Mouse (Mus musculus) heart, adult 11 months (tissue): ENCODE data around the gene Lpin2.

Experiments used
- DNase-seq: peaks from one replicate; pipeline ENCODE4 v3.0.0; 2022

The Lpin2 gene

DNA sequence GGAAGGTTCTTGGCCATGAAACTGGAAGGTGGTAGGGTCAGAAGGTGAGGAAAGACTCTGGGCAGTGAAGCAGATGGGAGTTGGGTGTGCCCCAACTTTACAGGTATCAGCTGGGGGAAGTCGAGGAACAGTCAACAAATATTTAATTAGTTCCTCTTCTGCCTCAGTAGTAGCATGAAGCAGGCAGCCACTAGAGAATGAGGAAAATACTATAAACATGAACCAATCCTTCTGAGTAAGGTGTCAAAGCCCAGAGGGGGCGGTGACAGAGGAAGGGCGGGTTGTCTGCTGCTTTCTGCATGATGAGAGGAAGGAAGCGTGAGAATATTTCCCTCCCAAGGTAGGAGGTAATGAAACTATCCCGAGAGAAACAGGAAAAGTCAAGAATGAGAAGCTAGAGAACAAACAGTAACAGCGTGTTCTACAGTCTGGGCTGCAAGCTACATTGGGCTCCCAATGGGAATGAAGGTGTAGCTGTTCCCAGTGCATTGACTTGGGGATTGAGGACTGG lies at the start of gene Lpin2:
TSS of gene Lpin2 (plus strand) at position 350 of the 511 bp plus-strand sequence.
- DNase-seq: peak; percentile 98

DNA sequence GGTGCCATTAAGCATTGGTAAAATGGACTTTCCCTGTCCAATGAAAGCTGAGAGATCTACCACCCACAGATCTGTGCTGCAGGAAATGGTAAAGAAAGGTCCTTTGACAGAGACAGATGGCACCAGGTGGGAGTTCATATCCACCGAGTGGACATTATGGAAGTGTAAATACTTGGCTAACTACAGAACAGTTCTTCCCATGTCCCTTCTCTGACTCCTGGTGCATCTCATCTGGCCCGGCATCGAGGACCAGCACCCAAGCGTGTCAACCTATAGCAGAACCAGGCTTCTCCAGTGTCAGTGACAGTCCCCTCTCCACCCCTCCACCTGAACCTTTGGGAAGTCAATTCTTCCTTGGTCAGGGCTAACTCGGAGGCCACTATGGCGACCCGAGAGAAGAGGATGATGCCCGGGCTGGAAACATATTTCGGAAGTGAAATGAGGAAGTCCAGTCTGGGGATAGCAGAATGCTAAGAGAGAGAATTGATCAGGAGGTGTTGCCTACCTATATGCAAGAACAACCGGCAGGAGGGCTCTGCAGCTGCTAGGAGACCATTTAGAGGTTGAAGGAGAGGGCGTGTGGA lies 49.4 kb upstream of the Lpin2 start:
- DNase-seq: peak; percentile 86

DNA sequence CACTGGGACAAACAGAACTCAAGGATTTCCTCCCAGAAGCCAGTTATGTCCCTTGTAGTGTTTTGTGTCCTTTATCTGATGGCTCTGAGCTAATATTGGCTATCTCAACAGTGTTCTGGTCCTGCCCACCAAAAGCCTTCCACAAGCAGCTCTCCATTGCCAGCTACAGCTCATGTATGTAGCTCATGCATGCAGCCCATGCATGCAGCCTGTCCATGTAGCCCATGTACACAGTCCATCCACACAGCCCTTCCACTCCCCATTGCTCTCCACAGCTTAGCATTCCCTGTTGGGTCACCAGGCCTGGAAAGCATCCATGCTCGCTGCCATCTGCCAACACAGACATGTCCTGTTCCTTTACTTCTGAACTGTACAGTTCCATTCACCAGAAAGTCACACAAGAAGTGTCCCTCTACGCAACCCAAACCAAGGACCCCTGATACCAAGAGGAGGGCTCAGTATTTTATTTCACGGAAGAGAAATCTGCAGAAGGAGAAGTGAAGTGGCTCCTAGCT lies 47.9 kb upstream of the Lpin2 start:
- peak; percentile 92 for DNase-seq

DNA sequence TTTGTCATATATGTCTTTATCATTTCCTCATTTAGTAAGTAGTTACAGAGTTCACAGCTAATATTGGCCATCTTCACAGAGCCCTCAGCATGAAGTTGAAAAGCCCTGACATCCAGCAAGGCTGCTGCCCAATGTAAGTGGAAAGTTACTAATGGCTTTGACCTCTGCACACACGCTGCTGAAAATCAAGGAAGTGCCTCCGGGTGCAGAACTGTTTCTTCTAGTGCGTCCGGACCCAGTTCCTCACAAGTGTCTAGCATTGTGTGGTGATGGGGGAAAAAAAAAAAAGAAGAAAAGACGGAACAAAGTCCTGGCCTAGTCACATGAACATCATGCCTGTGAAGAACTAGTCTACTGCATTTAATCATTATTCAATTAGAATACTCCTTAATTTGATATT lies 47.3 kb upstream of the Lpin2 start:
- peak; percentile 97 for DNase-seq

DNA sequence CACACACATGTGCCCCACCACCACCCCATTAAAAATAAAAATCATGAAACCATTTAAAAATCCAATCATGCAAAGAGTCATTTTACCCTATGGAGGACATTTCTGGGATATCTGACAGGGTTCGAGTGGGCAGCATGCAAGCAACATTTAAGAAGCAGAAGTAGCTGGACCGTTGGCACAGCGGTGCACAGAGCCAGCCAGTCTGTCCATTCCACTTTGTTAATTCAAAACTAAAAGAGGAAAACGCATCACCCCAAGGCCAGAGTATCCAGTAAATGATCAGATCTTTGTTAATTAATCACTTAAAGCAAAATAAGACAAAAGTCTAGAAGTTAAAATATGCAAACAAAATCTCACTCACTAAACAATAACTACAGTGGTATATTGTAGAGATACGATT lies 46.5 kb upstream of the Lpin2 start:
- DNase-seq: peak; percentile 77

DNA sequence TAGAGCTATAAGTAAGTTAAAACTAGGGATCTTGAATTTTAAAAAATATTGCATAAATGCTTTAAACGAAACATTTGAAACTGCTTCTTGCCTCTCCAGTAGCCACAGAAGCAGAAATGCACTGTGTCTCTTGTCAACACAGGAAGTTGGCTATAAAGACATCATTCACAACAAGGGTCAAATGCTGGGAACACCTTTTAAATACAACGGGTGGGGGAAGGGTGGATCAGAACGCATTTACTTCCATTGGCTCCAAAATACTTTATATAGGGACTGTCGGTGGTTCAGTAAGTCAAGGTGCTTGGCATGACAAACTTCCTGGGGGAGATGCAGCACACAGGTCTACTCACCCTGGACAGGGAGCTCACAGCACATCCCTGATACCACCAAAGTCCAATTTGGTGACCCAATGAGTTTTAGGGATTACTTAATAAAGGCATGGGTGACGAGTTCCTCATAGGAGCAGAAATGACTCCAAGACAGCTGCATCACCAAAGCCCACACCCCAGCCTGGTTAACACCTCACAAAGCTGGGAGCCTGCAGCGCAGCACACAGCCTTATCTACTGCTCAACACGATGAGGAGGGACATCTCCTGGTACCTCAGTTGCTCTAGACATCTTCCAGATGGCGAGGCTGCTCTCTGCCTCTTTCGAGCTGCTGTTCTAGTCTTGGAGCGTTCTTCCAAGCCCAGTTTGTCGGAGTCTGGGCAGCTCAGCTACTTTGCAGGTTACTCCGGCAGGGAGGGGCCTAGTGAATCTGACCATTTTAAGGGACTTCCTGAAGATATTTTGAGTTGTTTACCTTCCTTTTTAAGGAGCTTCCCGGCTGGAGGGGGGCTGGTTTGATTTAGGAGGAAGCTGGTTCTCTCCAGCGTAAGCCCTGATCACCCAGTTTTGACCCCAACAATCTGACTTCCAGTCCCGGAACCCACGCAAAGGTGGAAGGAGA lies 45.7 kb upstream of the Lpin2 start:
- peak; percentile 89 for DNase-seq

DNA sequence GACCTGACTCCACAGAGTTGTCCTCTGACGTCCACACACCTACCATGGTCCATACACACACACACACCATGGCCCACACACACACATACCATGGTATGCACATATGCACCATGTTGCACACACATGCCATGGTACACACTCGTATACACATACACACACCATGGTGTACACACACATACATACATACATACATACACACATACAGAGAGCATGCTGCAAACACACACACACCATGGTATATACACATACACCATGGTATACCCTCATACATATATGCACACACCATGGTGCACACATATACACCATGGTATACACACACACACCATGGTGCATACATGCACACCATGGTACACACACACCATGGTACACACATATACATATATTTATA lies 45.0 kb upstream of the Lpin2 start:
- no peak for DNase-seq

DNA sequence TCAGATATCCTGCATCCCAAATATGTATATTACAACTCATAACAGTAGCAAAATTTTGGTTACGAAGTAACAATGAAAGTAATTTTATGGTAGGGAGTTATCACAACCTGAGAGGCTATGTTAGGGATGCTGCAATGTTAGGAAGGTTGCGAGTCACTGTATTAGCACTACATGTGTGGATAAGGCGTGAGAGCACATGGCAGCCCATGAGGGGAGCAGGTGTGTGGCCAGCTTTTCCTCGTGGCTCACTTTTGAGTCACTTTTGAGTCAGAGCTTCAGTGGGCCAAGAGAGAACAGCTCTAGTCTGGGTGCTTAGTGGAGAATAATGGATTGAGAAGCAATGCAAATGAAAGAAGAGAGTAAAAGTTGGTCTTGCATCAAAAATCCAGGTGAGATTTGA lies 40.3 kb upstream of the Lpin2 start:
- peak; percentile 39 for DNase-seq

DNA sequence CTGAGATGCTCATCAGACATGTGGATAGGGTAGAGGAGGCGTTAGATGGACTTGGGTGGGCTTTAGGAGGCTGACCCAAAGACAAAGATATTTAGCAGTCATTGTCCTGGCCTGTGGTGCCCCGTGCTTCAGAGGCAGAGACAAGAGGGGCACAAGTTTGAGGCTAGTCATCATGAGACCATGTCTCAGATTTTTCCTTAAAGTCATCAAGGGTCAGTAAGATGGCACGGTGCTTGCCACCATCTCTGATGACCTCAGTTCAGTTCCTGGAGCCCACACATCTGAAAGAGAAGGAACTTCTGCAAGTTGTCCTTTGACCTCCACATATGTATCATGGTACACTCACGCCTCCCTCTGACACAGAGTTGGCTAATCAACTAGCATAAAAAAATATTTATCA lies 39.2 kb upstream of the Lpin2 start:
- peak; percentile 79 for DNase-seq

DNA sequence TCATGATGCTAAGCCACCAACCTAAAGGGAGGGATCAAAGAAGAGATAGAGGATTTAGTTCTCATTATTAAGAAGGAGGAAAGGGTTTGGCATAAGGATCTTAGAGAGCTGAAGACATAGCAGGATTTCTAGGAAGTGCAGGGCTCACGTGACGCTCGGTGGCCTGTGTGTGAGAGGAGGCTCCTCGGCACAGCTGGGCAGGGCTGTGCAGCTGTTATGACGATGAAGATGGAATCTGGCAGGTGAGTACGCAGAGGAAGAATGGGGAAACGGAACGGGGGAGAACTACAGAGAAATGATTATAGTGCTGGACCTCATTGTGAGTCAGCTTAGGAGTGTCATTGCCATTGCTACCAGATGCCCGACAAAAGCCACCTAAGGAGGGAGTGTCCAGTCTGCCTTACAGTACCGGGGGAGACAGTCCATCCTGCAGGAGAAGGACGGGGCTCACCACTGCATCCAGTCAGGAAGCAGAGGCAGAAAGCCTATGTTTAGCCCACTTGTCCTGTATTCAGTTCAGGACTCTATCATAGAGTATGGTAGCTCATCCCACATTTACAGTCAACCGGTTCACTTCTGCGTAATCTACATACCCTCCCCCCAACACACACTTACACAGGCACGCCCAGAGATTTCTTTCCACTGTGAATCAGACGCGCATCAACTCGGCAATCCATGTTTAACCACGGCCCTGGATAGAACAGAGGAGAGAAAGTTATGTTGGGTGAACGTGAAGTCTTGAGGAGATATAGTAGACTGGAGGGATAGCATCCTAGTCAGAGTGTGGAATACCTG lies 37.8 kb upstream of the Lpin2 start:
- DNase-seq: peak; percentile 88

DNA sequence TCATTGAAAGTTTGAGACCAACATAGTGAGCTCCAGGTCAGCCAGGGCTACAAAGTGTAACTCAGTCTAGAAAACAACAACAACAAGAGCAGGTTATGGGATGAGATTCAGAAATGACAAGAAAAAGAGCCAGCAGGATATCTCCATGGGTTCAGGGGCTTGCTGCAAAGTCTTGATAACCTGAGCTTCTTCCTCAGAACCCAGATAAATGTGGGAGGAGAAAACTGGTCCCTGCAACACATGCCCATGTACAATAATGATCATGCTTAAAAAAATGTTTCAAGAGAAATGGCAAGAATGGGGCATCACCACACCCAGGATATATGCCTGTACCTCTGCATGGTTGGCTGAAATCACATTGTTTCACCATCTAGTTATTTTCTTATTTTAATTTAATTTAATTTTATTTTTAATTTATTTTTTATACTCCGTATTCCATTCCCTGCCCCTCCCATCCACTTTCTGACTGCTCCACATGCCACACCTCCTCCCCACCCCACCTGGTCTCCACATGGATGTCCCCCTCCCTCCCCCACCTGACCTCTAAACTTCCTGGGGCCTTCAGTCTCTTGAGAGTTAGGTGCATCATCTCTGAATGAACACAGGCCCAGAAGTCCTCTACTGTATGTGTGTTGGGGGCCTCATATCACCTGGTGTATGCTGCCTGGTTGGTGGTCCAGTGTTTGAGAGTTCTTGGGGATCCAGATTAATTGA lies 37.0 kb upstream of the Lpin2 start:
- no peak for DNase-seq

DNA sequence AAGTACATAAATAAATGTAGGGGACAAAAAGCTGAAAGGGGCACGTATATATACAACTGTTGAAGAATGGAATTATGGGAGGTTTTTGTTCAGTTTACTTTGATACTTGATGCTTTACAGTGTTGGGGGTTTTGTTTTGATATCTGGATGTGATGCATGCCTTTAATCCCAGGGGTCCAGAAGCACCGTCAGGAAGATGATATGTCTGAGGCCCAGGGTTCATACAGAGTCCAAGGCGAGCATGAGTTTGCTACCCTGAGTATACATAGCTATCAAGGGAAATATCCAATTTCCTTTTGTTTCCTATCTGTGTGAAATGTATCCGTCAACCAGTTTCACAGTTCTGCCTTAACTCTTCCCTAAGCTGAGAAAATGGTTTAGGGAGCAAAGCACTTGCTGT lies 29.0 kb upstream of the Lpin2 start:
- DNase-seq: no peak

DNA sequence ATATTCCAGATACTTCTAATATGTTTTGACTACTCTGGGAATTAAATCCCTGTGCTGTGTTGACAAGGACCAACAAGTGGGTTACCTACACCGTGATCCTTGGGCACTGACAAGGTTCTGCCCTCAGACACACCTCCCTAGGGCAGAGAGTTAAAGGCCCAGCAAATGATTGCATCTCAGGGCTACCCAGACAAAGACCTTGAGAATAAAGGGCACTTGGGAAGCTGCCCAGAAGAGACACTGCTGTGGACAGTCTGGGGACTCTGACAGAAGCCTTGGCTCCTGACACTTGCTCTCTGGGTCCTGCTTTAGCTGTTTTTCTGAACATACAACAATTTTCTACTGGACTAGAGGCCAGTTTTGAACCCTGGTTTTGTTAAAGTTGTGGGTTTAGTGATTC lies 27.1 kb upstream of the Lpin2 start:
- no peak for DNase-seq

DNA sequence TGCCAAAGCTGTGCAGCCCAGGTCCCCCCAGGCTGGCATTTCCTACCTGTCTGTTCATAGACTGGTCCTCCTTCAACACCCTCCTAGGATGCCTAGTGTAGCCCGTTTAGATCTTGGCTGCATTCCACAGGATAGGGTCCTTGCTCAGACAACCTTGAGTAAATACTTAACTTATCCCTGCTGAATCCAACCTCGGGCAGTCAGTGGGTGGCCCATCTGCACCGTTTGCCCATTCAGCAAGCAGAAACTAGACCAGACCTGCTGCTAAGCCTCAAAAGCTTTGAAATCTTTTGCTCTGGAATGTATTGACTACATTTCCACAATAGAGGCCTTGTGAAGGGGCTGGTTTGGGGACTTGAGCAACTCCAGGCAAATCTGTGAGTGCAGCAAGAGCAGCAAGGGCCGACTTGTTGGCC lies 23.2 kb upstream of the Lpin2 start:
- no peak for DNase-seq

DNA sequence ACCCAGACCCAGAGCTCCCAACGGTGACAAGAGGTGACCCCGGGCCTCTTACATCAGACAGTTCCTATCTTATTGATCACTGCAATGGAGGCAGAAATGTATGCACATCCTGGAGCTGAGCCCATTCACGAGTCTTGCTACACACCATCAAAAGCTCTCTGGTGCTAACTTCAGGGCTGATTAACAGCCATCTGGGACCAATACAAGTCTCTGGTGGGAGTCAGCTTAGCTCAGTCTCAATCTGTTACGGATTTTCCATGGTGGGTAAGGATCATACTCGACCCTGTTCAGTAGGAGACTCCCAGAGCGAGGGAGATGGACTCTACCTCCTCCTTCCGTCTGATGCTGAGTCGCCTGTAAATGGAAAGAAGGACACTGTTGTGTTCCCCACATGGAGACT lies 22.6 kb upstream of the Lpin2 start:
- DNase-seq: no peak

DNA sequence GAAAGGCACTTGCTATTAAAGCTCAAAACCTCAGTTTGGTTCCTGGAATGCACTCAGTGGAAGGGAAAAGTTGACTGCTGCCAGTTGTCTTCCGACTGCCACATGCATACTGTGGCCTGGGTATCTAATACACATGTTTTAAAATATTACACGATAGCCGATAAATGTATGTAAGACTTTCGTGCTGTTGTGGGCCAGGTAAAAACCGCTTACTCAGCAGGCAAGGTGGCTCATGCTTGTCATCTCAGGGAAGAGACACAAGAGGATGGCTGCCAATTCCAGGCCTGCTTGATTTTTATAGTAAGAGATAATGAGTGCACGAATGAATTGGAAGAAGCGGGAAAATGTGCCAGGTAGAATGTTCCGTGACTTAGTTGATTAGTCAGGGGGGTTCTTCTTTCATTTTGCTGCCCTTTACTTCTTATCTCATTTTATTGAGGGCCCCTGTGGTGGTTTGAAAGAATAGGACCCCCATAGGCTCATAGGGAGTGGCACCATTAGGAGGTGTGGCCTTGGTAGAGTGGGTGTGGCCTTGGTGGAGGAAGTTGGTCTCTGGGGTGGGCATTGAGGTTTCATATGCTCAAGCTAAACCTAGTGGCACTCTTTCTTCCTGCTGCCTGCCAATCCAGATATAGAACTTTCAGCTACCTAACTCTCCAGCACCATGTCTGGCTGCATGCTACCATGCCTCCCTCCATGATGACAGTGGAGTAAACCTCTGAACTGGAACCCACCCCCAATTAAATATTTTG lies 21.9 kb upstream of the Lpin2 start:
- no peak for DNase-seq

DNA sequence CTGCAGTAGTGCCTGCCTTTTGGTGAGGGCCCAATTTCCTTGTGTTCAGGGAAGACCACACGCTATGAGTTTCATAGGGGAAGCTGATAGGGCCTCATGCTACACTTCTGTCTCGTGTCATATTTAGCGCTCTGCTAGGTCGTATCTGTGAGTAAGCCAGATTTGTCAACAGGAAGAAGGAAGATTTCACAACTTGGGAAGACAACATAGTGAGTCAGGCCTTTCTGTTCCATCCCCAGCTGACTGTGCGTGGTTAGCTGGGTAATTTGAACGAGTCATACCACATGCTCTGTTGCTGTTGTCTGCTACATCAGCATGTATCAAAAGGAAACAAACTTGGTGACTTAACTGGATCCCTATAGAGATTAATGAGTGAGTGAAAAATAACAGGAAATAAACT lies 17.4 kb upstream of the Lpin2 start:
- DNase-seq: peak; percentile 98

DNA sequence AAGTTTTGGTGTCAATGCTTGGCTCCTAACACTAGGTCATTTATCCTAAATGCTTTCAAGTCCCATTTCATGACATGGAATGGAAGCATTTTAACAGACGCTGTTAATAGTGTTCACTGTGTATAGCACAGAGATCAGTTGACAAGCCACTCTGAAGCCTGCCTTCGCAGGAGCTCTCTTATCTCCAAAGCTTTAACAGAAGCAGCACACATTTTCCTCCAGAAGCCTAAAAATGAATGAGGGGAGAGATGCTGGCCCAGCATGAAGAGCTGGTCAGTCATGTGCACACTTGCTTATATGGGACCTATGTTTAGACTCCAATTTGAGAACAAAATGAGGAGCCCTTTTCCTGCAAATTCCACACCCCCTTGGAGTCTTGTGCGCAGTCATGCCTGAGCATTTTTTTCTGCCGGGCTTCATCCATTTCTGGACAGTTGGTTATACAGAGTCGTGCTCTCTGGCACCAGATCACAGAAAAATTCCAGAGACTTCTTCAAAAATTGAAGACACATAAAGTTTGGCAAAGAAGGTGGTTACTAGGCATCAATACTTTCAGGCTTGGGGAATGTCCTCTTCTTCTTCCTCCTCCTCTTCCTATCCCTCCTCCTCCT lies 14.1 kb upstream of the Lpin2 start:
- DNase-seq: peak; percentile 55

DNA sequence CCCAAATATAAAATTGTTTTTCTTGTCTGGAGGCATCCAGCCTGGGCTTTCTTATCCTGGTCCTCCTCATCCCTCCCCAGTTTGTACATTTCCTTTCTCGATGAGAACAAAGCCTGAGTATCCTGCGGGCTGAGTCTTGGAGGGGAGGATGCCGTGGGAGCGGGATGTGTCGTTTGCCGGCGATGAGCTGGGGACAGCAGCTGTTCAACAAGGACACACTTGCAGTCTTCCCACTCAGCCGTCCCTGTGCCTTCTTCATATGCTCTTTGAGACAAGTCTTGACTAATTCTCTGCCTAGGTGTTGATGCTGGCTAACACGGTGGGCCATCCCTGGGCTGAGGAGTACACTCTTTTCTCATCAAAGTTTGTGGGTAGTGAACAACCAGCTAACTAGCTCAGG lies 13.5 kb upstream of the Lpin2 start:
- DNase-seq: peak; percentile 89

DNA sequence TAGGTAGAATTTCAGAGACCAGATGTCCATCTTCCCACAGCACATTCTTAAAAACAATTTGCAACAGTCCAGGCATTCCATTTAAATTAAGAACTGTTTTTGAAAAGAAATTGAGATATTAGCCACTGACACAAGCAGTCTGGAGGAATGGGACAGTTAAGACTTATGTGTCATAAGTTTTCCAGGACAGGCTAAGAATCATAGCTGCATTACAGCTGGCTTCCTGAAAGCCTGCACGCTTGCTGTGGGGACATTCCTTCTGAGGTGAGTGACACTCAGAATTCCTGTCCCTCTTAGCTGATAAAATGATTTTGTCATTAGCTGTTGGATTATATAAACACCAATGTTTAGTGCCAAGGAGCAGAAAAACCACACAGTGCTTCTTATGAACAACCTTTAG lies 12.7 kb upstream of the Lpin2 start:
- DNase-seq: peak; percentile 63

DNA sequence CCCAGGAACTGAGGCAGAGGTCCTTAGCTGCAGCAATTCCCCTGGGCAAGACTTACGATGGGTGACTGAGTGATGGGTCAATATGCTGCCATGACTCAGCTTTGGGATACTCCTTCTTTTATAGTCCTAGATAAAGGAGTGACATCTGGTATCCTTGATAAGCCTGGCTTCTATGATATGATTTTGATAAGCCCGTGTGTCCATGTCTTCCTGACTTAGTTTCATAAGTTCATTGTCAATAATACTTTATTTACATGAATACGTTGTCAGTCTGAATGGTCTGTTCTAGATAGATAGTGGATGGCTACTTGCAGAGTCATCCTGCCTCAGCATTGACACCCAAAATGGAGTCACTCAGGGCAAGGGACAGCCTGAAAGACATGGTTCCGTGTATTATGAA lies 11.2 kb upstream of the Lpin2 start:
- peak; percentile 11 for DNase-seq
